Mouse (Mus musculus) urinary bladder, postnatal 36 days (tissue): ENCODE measurements around the gene Tmem245.
"Not testable (repeated sequence)": the region's sequence is repeated elsewhere in the genome, so short reads cannot be mapped to it uniquely, and the experiment has no call there.

Experiments used
- DNase-seq, 2 experiments: peaks; one replicate each; pipeline ENCODE4 v3.0.0; 2022; ENCODE audit warnings: low spot score in 2 of 2, mixed read lengths in 1 of 2

The Tmem245 gene

DNA sequence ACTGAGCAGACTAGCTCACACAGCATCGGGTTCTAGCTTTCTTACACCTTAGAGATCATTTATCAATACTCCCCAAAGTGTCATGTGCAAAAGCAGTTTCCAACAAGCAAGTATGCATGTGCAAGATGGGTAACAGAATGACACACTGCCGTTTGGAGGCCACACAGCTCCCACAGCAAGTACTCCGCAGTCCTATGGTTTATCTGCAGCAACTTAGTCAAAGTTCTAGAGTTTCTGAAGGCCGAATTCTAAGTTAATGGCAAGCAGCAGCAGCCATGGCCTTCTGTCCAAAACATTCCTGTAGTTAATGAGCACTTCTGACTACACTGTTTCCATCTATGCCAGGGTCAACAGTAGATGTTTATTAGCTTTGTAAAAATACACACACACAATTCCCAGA, 20.3 kb downstream of the Tmem245 start:
- DNase-seq, result no peak

DNA sequence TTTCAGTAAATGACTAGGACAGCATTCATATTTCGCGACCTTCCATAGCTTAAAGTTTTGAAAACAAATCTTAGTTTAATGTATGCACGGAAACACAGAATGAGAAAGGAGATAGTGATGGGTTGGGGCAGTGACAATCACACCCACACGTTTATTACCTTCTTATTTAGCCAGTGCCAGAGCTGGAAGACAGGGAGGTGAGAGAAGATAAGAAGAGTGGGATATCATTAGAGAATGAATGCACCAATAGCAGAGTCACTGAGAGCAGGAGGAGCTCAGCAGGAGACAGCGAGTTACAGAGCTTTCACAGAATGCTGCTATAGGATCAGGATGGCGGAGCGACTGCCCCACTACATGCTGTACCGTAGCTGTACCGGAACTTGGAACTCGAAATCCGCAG, 25.0 kb downstream of the Tmem245 start:
- no peak for DNase-seq

DNA sequence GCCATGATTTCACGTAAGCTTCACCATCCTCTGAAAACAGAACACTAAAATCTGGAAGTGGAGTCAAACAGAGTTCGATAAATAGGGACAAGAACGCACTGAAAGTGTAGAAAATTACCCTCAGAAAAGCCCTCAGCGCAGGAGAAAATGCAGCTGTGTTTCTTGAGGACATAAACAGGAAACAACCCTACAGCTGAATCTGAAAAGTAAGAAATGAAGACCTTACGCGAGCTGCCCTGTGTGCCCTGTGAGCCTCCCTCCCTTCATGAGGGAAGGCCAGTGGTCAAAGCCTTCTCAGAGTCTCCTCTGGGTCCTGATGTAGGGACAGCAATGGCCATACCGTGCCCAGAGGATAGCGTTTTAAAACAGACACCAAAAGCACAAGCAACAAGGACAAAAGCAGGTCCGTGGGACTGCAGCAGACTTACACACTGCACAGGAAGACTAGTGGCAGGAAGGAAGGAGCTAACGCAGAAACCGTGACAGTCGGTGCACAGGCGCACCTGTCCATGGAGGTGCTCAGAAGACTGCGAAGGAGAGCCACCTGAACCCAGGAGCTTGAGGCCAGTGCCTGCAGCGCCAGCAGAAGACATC, 31.4 kb downstream of the Tmem245 start:
- DNase-seq, result no peak

DNA sequence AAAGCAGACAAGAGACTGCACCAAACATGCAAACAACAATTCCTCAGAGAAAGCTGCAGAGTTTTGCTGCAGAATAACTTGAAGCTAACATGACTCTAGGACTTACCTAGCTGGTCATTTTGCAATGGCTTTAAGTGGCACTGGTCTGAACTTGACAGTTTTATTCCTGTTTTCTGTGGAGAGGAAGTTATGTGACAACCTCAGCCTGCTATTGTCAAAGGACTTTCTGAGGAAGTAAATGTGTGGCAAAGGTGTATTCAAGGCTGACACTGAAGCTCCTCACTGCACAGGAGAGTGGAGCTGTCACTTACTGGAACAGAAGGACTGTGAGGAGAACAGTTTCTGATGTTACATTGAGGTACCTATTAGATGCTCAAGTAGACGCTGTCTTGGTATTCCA, 32.5 kb downstream of the Tmem245 start:
- DNase-seq, result no peak

DNA sequence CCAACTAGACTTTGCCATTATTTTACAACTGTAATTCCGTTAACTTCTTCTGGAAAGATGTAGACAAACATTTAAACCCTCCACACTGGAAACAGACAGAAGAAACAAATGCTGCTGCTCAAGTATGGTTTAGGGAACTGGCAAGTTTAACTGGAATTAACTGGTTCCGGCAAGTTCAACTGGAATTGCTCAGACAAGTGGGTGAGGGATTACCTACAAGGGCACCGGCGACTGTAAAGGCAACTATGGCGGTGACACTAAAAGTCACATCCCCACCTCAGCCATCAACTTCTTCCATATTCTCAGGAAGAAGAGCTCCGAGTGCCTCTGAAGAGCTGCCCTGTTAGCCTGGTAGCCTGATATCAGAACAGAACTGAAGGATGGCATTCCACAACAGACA, 32.9 kb downstream of the Tmem245 start:
- no peak for DNase-seq

GRCm38 (mm10) chr4:56912382-56913001, 34.7 kb downstream of the Tmem245 start:
- no peak for DNase-seq

GRCm38 (mm10) chr4:56909568-56909967, 37.7 kb downstream of the Tmem245 start:
- no peak for DNase-seq

DNA sequence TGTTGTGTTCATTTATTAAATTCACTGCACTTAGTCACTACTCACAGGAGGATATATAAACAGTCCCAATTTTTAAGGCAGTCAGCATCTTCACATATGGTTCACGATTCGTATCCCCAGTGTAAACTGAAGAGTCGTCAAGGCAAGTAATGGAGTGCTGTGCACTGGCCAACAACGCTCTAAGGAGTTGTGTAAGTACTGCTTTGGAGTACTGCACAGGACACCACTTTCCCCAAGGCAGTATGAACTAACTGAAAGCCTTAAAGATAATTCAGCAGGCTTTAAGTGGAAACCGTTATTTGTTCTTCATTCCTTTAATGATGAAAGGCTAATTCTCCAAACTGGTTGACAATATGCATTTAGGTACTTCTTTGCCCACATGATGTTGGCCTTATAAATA, 39.6 kb downstream of the Tmem245 start:
- no peak for DNase-seq

- no peak for DNase-seq
Measured at GRCm38 (mm10) chr4:56906926-56907325, 40.3 kb downstream of the Tmem245 start.

DNA sequence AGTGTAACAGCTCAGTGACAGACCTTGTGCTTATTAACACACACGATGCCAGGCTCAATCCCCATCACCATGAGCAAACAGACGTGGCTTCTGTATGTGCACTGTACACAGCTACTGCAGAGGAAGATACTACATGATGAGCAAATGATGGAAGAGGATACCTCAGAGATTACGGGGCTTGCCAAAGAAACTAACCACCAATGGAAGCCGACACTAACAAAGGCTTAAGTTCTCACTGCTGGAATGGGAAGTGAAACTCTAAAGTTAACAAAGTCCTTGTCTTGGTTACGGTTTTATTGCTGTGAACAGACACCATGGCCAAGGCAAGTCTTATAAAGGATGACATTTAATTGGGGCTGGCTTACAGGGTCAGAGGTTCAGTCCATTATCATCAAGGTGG, 41.7 kb downstream of the Tmem245 start:
- DNase-seq, result no peak

DNA sequence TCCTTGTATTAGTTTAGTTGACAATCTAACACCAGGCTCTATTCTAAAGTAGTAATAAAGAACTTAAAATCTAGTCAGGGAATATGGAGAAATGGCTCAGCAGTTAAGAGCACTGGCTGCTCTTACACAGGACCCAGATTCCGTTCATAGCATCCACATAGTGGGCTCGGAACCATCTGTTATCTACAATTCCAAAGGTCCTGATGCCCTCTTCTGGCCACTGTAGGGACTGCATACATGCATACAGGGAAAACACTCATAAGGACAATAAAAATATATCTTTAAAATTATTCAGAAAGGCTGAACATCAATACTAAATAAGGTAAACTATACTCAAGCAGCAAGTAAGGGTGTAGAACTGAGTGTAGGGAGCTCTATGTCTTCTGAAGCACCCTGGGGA, 45.6 kb downstream of the Tmem245 start:
- no peak for DNase-seq

GRCm38 (mm10) chr4:56899216-56899615, 48.0 kb downstream of the Tmem245 start:
- no peak for DNase-seq

- no peak for DNase-seq
Measured at GRCm38 (mm10) chr4:56897511-56897910, 49.7 kb downstream of the Tmem245 start.

DNA sequence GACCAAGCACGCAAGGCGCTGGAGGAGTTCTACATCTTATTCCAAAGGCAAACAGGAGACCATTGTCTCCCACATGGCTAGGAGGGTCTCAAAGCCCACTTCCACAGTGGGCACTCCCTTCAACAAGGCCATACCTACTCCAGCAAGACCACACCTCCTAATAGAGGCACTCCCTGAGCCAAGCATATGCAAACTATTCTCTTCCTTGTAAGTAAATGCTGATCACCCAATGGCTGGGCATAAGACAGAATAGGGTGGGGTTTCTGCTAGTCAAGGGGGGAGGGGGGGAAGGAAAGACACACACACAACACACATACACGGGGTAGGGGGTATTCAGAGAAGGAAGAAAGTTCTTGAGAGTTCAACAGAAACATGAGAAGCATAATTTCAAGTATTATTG, 53.0 kb downstream of the Tmem245 start:
- no peak for DNase-seq

DNA sequence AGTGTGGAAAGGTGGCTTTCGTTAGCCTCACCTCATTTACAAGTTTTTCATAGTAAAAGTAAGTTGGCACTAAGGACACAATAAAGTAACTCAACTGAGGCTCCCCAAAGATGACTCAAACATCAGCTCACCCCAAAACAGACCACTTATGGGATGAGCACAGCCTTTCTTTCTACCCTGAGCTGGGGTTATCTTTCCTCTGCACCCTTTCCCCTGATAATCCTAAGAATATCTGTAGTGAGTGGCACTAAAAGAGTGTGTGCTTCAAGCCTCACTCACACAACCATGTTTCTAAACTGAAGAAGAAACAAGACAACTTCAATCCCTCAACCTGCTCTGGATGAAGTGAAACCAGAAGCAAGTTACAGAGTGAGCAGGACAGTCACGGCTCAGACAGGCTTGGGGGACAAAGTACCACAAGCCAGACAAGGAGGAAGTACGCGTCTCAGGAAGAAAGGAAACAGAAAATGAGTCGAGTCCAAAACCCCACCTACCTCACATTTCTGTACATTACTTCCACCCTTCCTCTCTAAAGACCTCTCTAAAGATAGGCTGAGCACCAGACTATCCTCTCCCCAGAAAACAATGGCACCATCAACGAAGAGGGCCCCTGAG, 54.6 kb downstream of the Tmem245 start:
- DNase-seq, result no peak

DNA sequence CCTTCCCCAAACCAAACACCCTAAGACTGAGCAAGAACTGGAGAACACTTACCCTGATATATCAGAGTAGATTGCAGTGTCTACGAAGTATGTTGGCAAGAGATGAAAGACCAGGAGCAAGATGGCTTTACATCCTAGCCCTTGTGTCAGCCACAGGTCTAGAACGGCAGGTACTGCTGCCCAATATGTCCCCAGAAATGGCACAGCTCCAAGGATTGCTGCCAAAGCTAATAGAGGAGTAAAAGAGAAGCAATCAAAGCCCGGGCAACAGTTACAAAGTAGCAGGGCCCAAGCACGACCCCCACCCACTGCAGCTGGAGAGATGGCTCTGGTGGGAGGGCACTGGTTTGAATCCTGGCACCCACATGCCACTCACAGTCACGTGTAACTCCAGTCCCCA, 58.8 kb downstream of the Tmem245 start:
- no peak for DNase-seq

- DNase-seq, result no peak
Measured at GRCm38 (mm10) chr4:56886286-56886979, 60.8 kb downstream of the Tmem245 start.

DNA sequence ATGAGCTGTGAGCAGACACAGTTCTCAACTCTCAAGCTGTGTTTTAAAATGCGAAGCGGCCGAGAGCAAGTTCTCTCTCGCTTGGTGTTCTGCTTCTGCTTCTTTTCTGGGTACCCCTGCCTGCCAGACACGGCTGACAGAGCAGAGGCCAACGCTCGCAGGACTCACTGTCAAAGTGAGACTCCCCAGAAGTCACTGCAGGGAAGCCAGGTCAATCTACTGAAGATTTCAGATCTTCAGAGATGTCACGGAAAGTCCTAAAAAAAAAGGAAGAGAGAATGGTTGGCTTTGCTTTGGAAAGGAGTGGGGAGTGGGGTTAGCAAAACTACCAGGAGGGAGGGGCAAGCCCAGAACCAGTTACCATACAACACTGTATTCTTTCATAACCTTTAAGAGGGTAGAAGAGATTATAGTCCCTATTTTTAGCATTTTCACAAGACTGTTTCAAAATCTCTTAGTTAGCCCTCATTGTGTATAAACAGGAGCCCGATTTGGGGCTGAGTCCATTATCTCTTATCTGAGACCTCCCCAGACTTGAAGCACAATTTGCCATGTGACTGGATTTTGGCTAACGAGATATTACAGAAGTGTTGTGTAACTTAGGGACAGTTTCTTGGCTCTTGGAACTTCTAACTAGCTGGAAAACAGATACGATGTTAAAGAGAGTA, 67.1 kb downstream of the Tmem245 start:
- no peak for DNase-seq

DNA sequence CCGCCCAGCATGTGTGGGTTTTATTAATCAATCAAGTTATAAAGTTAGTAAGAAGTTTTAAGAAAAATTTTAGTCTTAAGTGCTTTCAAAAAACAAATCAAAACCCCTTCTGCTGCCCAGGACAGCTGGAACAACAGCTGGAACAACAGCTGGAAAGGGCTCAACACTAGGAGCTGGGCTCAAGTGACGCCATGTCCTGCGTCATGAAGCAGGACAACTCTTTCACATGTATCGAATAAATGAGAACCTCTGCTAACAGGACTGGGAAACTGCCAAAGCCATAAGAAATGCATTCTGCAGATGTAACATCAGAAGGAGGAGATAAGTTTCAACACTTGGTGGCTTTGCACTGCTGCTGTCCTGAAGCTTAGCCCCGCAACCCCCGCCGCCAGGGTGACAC, 68.3 kb downstream of the Tmem245 start:
- no peak for DNase-seq

DNA sequence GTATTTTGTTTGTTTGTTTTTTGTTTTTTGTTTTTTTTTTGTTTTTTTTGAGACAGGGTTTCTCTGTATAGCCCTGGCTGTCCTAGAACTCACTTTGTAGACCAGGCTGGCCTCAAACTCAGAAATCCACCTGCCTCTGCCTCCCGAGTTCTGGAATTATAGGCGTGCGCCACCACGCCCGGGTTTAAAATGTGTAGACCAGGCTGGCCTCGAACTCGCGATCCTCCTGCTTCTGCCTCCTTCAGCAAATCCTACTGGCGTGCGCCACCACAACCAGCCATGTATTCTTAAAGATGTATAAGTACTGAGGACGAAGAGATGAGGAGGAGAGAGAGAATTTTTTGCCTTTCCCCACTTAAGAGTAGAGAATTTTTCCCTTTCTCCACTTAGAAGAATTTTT, 76.7 kb downstream of the Tmem245 start:
- DNase-seq, result not testable (repeated sequence)

- DNase-seq, result no peak
Measured at GRCm38 (mm10) chr4:56867761-56868160, 79.5 kb downstream of the Tmem245 start.

GRCm38 (mm10) chr4:56865971-56866370, 81.3 kb downstream of the Tmem245 start:
- no peak for DNase-seq
